Mouse (Mus musculus) stomach, postnatal 0 days (tissue): Measurements from ENCODE around the gene Ankrd61. TPM values are rescaled to one million over a fixed set of nuclear protein-coding genes. Genes with fewer than 3 reads are reported as not detected.

ENCODE experiments used
- ATAC-seq: fragments of 200-750 bp; cut with Nextera tagmentation; 2 replicates; pipeline ENCODE4 v1.8.0; 2017; ENCODE audit not compliant: low FRiP score, low TSS enrichment
- DNase-seq: peaks from one replicate; pipeline ENCODE4 v3.0.0-alpha.2; 2016; ENCODE audit warnings: low spot score
- H3K27ac ChIP-seq: fragments of 300-500 bp; sonication (generic); replicated peaks from 2 replicates; pipeline ENCODE4 v1.5.1; 2014; ENCODE audit warnings: mild to moderate bottlenecking, control low read depth
- H3K27me3 ChIP-seq: fragments of 300-500 bp; sonication (generic); 2 replicates; pipeline ENCODE4 v1.6.1; 2014; ENCODE audit warnings: low read length; ENCODE audit not compliant: control insufficient read depth, insufficient read depth
- H3K36me3 ChIP-seq: fragments of 300-500 bp; sonication (generic); 2 replicates; pipeline ENCODE4 v1.6.1; 2014; ENCODE audit warnings: low read length, mixed read lengths; ENCODE audit not compliant: control insufficient read depth, insufficient read depth
- H3K4me1 ChIP-seq: fragments of 300-500 bp; sonication (generic); replicated peaks from 2 replicates; pipeline ENCODE4 v1.6.1; 2014; ENCODE audit warnings: antibody characterized with exemption; ENCODE audit not compliant: control insufficient read depth, insufficient read depth
- H3K4me2 ChIP-seq: fragments of 300-500 bp; sonication (generic); replicated peaks from 2 replicates; pipeline ENCODE4 v1.6.1; 2014; ENCODE audit warnings: low read depth, mild to moderate bottlenecking, control low read depth, moderate library complexity
- H3K4me3 ChIP-seq: fragments of 300-500 bp; sonication (generic); 2 replicates; pipeline ENCODE4 v1.5.1; 2014; ENCODE audit warnings: low read depth, low read length, control low read depth
- H3K9ac ChIP-seq: fragments of 300-500 bp; sonication (generic); 2 replicates; pipeline ENCODE4 v1.6.1; 2014; ENCODE audit warnings: mild to moderate bottlenecking, low read length, control low read depth, mixed read lengths
- H3K9me3 ChIP-seq: fragments of 300-500 bp; sonication (generic); 2 replicates; pipeline ENCODE4 v1.6.1; 2016; ENCODE audit warnings: low read length; ENCODE audit not compliant: control insufficient read depth
- CTCF ChIP-seq: IDR thresholded peaks from 2 replicates; pipeline ENCODE4 v1.5.1; 2016; ENCODE audit warnings: antibody characterized with exemption, low read depth, mild to moderate bottlenecking, moderate library complexity
- EP300 ChIP-seq: optimal IDR thresholded peaks from 2 replicates; pipeline ENCODE3; 2016; ENCODE audit warnings: antibody characterized with exemption
- WGBS: fragments of 180-500 bp; shearing (Covaris S2); extraction: QIAGEN DNeasy Blood & Tissue Kit; methylation state at CpG from one replicate; pipeline ENCODE4 v1.1.7; 2014; 5-methylcytosine and 5-hydroxymethylcytosine counted together
- polyA plus RNA-seq: library from polyadenylated mRNA; unstranded; fragments of >200 nt; fragmentation: Nextera tagmentation; extraction: Ambion mirVana; gene quantifications from 2 replicates; pipeline ENCODE4 v1.2.1, GENCODE M21; 2015

The Ankrd61 gene
- 0.08 TPM in 1 of 2 replicates, not detected in the other for polyA plus RNA-seq

DNA sequence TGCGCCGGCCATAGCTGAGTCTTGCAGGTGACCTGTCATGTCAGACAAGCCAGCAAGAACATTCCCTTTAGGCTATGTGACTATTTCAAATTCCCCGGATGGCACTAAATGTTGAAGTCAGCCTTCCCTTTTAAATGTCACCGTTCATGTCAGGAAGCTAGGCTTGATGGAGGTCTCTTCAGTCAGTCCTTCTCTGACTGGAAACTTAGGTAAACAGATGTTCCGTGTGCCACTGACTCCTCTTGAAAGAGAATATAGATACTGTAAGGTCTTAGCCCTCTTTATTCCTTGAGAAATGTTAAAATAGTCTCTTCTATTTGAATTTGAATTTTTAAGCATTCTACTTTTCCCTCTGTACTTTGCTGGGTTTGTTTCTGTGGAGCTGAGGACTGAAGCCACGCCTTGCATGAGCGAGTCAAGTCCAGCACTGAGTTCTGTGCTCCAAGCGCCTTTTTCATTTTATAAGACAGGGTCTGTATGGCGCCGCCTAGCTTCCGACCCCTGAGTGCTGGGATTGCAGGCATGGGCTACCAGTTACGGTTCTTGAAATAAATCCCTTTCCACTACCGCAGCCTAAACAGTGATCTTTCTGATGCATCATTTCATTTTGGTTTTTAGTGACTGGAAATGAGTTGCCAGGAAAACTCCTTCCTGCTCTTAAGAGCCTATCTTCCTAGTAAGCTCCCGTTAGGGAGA lies at the start of gene Ankrd61:
Gene Ankrd61, minus strand, starts transcription at position 51 of the 696 bp plus-strand sequence.
- no peak within 1 kb of the TSS for H3K4me2 ChIP-seq
- no peaks in the 10 kb centered on the region for H3K4me1 ChIP-seq
- ATAC-seq, result no peak
- H3K4me3 ChIP-seq, result no peak within 1 kb of the TSS
- H3K36me3 ChIP-seq, result peaks cover 25% of the 10 kb centered on the region
- 80% methylated on average over 14 of the region's 14 CpGs for WGBS
- no peaks in the 10 kb centered on the region for H3K9me3 ChIP-seq
- no peak for DNase-seq
- no peaks in the 10 kb centered on the region for H3K27me3 ChIP-seq
- no peak within 1 kb of the TSS for H3K9ac ChIP-seq
- no peak within 1 kb of the TSS for H3K27ac ChIP-seq
- no peak for TF ChIP-seq EP300
- TF ChIP-seq CTCF, result no peak

DNA sequence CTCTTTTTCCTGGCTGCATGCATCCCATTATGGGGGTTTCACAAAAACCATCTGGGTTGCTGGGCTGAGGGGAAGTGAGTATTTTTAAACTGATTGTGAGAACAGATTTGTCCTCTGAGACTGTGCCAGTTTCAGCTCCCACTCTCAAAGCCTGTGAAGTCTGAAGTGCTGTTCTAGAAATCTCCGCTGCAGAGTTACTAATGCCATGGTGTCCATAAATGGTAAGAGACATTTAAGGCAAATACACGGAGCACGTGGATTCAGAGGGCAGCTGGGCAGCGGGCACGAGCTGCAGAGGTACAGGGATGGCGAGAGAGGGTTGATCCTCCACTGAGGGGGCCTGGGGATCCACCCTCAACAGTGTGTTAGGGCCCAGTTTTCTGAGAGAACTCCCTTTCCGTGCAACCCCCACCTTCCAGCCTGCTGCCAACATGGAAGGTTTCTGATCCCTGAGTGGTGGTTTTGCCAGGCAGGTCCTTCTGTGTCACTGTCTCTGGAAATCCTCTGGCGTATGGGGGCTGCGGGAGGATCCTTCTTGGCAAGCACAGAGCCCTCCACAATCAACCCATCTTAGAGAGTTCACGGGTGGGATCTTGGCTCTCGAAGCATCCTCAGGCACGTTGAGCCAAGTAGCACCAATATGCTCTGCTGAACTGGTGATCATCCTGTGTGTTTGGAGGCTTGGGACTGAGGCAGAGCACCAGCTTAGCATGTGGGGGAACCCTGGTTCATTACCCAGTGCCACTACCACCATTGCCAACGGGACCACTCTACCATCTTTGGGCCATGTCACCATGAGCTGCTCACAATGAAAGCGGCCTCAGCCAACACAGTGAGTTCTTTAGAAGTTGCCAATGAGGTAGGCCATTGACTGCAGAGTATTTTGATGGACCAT lies 46.0 kb upstream of the Ankrd61 start:
- Histone ChIP-seq H3K4me3 (no peak overlapping the region), H3K9me3 (no peaks in the 10 kb centered on the region), H3K27me3 (no peaks in the 10 kb centered on the region), H3K27ac (no peak overlapping the region), H3K4me1 (no peaks in the 10 kb centered on the region), H3K36me3 (no peaks in the 10 kb centered on the region), H3K9ac (no peak overlapping the region), H3K4me2 (no peak overlapping the region)
- no peak for TF ChIP-seq CTCF
- no peak for TF ChIP-seq EP300
- DNase-seq (no peak), ATAC-seq (no peak)
- 77% methylated on average over 14 of the region's 14 CpGs for WGBS

DNA sequence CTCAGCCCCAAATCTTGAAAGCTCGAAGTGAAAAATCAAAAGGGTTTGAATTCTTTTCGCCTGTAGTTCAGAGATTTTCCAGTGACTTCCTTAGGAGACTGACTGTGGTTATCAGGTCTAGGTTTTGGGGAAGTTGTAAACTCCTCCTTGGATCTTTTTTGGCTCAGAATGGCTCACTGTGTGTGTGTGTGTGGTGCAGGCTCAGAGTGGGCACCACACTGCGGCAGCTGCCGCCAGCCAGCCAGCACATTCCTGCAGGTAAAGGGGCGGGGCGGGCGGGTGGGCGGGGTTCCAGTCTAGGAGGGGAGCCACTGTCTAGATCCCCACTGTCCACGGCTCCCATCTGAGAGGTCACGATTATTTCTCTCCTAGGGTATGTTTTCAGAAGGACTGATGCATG lies 44.1 kb upstream of the Ankrd61 start:
- Histone ChIP-seq H3K27ac (no peak overlapping the region), H3K9ac (no peak overlapping the region), H3K9me3 (no peaks in the 10 kb centered on the region), H3K4me2 (0 out of 2 replicates have a peak overlapping the region, but pooled peaks have one; percentile 15), H3K36me3 (no peaks in the 10 kb centered on the region), H3K27me3 (no peaks in the 10 kb centered on the region), H3K4me3 (no peak overlapping the region), H3K4me1 (no peaks in the 10 kb centered on the region)
- TF ChIP-seq CTCF, result no peak
- no peak for TF ChIP-seq EP300
- ATAC-seq (no peak), DNase-seq (peak; percentile 27)
- WGBS, result 17% methylated on average over 10 of the region's 10 CpGs

DNA sequence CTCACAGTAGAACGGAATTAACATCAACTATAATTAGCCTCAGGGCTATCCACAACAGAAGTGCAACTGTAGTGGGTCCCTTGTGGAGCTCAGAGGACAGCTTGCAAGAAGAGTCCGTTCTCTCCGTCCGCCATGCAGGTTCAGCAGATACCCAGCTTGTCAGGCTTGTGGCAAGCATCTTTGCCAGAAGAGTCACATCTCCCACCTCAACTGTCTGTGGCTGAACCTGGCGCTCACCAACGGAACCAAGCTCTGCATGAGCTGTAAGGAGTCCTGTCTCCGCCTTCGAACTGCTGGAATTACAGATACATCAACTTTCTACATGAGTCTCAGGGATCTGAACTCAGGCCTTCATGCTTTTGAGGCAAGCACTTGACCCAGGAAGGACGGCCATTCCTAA lies 38.7 kb upstream of the Ankrd61 start:
- no peaks in the 10 kb centered on the region for H3K4me1 ChIP-seq
- H3K36me3 ChIP-seq, result no peaks in the 10 kb centered on the region
- no peaks in the 10 kb centered on the region for H3K9me3 ChIP-seq
- DNase-seq, result no peak
- no peaks in the 10 kb centered on the region for H3K27me3 ChIP-seq
- no peak overlapping the region for H3K27ac ChIP-seq
- no peak for ATAC-seq
- 87% methylated on average over 9 of the region's 9 CpGs for WGBS
- no peak overlapping the region for H3K9ac ChIP-seq
- H3K4me3 ChIP-seq, result no peak overlapping the region
- TF ChIP-seq CTCF (no peak), EP300 (no peak)
- H3K4me2 ChIP-seq, result no peak overlapping the region

DNA sequence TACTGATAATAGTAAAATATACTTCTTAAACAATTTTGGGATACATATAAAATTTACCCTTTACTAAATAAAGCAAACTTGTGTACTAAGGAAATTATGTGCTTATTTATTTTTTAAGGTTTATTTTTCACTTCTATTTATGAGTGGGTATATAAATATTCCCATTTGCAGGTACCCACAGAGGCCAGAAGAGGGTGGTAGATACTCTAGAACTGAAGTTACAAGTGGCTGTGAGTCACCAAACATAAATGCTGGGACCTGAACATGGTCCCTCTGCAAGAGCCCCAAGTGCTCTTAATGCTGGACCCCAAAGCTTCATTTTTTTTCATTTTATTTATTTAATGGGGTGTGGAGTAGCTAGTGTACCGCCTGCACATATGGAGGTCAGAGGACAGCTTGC lies 36.4 kb upstream of the Ankrd61 start:
- WGBS, result 50% methylated on average over 1 of the region's 1 CpGs
- no peaks in the 10 kb centered on the region for H3K27me3 ChIP-seq
- no peak overlapping the region for H3K4me3 ChIP-seq
- H3K9ac ChIP-seq, result no peak overlapping the region
- DNase-seq (no peak), ATAC-seq (no peak)
- H3K36me3 ChIP-seq, result no peaks in the 10 kb centered on the region; the same call in 1 of the 2 replicates
- H3K4me1 ChIP-seq, result no peaks in the 10 kb centered on the region
- no peak overlapping the region for H3K27ac ChIP-seq
- no peak overlapping the region for H3K4me2 ChIP-seq
- no peaks in the 10 kb centered on the region for H3K9me3 ChIP-seq
- TF ChIP-seq CTCF, result peak; percentile 41
- no peak for TF ChIP-seq EP300

DNA sequence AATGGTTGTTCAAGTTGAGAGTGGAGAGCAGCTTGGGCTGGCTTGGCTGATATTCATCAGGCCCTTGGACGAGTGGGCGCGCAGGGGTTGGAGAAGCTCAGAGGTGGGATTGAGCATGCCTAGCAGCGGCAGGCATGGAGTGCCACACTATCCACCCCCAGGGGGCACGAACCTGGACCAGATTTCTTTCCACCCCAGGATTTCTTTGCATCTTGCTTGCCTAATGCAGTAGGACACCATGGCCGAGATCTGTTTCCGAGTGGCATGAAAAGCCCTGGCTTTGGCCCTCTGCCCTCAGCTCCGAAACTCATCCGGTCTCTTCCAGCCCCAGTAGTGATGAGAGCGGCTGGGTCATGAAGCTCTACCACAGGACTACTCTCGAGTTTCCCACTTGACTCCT lies 35.9 kb upstream of the Ankrd61 start:
- H3K9me3 ChIP-seq, result no peaks in the 10 kb centered on the region
- no peaks in the 10 kb centered on the region for H3K27me3 ChIP-seq
- no peak for TF ChIP-seq EP300
- no peak for TF ChIP-seq CTCF
- ATAC-seq (no peak), DNase-seq (no peak)
- no peaks in the 10 kb centered on the region; the same call in 1 of the 2 replicates for H3K36me3 ChIP-seq
- H3K27ac ChIP-seq, result no peak overlapping the region
- H3K4me3 ChIP-seq, result no peak overlapping the region
- no peaks in the 10 kb centered on the region for H3K4me1 ChIP-seq
- no peak overlapping the region for H3K9ac ChIP-seq
- 91% methylated on average over 11 of the region's 11 CpGs for WGBS
- H3K4me2 ChIP-seq, result no peak overlapping the region
